Mouse (Mus musculus) liver, embryonic 14.5 days (tissue): ENCODE measurements around the gene Cbln1. TPM values are rescaled to one million over a fixed set of nuclear protein-coding genes. Genes with fewer than 3 reads are reported as not detected.

ENCODE experiments used
- ATAC-seq: fragments of 200-750 bp; cut with Nextera tagmentation; 2 replicates; pipeline ENCODE4 v1.8.0; 2017; ENCODE audit warnings: moderate number of reproducible peaks, mild to moderate bottlenecking, moderate library complexity; ENCODE audit not compliant: insufficient read depth
- DNase-seq, 3 experiments: peaks; one replicate each; pipeline ENCODE4 v3.0.0-alpha.2; 2012 to 2013; ENCODE audit warnings: low read depth in 3 of 3, low spot score in 3 of 3
- H3K27ac ChIP-seq: fragments of 300-500 bp; sonication (generic); 2 replicates; pipeline ENCODE4 v1.5.1; 2014; ENCODE audit warnings: moderate library complexity, mild to moderate bottlenecking, control low read depth, inconsistent platforms
- H3K27me3 ChIP-seq: fragments of 300-500 bp; sonication (generic); 2 replicates; pipeline ENCODE4 v1.6.1; 2014; ENCODE audit warnings: mild to moderate bottlenecking, low read length, moderate library complexity; ENCODE audit not compliant: control insufficient read depth, insufficient read depth
- H3K36me3 ChIP-seq: fragments of 300-500 bp; sonication (generic); replicated peaks from 2 replicates; pipeline ENCODE4 v1.6.1; 2014; ENCODE audit warnings: low read depth; ENCODE audit not compliant: control insufficient read depth, insufficient read depth
- H3K4me1 ChIP-seq, 2 experiments: fragments of 200-500 bp in 1 of 2; fragments of 300-500 bp in 1 of 2; sonication (generic) in 1 of 2; replicated peaks; 2 replicates each; pipeline ENCODE4 v1.6.1; 2012 to 2014; ENCODE audit warnings: antibody characterized with exemption in 1 of 2, inconsistent platforms in 1 of 2, low read length in 1 of 2; ENCODE audit not compliant: control insufficient read depth in 2 of 2, insufficient read depth in 2 of 2
- H3K4me2 ChIP-seq: fragments of 300-500 bp; sonication (generic); 2 replicates; pipeline ENCODE4 v1.6.1; 2014; ENCODE audit warnings: low read depth, mild to moderate bottlenecking, control low read depth, moderate library complexity
- H3K4me3 ChIP-seq, 2 experiments: fragments of 200-500 bp in 1 of 2; fragments of 300-500 bp in 1 of 2; sonication (generic) in 1 of 2; 2 replicates each; pipeline ENCODE4 v1.5.1; 2012 to 2014; ENCODE audit warnings: low read depth in 2 of 2, low read length in 2 of 2, mild to moderate bottlenecking in 2 of 2, control low read depth in 1 of 2, inconsistent platforms in 1 of 2, moderate library complexity in 1 of 2; ENCODE audit not compliant: insufficient read depth in 1 of 2
- H3K9ac ChIP-seq: fragments of 300-500 bp; sonication (generic); replicated peaks from 2 replicates; pipeline ENCODE4 v1.6.1; 2014; ENCODE audit warnings: mild to moderate bottlenecking, control low read depth, moderate library complexity
- H3K9me3 ChIP-seq: fragments of 300-500 bp; sonication (generic); 2 replicates; pipeline ENCODE4 v1.6.1; 2016; ENCODE audit warnings: low read length, mixed read lengths; ENCODE audit not compliant: control insufficient read depth
- CTCF ChIP-seq: IDR thresholded peaks from 2 replicates; pipeline ENCODE4 v1.5.1; 2016; ENCODE audit warnings: antibody characterized with exemption, low read depth, control low read depth
- EP300 ChIP-seq: IDR thresholded peaks from 2 replicates; pipeline ENCODE4 v1.6.1; 2016; ENCODE audit warnings: antibody characterized with exemption, low read depth
- WGBS: fragments of 180-500 bp; shearing (Covaris S2); extraction: QIAGEN DNeasy Blood & Tissue Kit; methylation state at CpG from one replicate; pipeline ENCODE4 v1.1.7; 2014; ENCODE audit not compliant: insufficient replicate concordance; 5-methylcytosine and 5-hydroxymethylcytosine counted together
- polyA plus RNA-seq, 2 experiments: library from polyadenylated mRNA; depleted of rRNA in 1 of 2; stranded (reverse) in 1 of 2; unstranded in 1 of 2; fragments of >200 nt; fragmentation: Nextera tagmentation in 1 of 2; extraction: Ambion mirVana in 1 of 2; gene quantifications; 2 replicates each; pipeline versions ENCODE4 v1.2.1 to v1.2.3; 2012 to 2014

Cbln1 gene
- polyA plus RNA-seq, 2 experiments: 0.02 TPM; not detected in 1

- Histone ChIP-seq H3K9ac (no peak overlapping the region), H3K36me3 (no peaks in the 10 kb centered on the region), H3K27ac (no peak overlapping the region), H3K4me2 (no peak overlapping the region), H3K4me3 (no peak overlapping the region), H3K4me1 (no peaks in the 10 kb centered on the region), H3K9me3 (no peaks in the 10 kb centered on the region), H3K27me3 (no peaks in the 10 kb centered on the region)
- ATAC-seq (no peak), DNase-seq (no peak)
- 50% methylated on average over 4 of the region's 4 CpGs for WGBS
- no peak for TF ChIP-seq CTCF
Observed at GRCm38 (mm10) chr8:87456949-87457348, 15.5 kb downstream of the Cbln1 start.

DNA sequence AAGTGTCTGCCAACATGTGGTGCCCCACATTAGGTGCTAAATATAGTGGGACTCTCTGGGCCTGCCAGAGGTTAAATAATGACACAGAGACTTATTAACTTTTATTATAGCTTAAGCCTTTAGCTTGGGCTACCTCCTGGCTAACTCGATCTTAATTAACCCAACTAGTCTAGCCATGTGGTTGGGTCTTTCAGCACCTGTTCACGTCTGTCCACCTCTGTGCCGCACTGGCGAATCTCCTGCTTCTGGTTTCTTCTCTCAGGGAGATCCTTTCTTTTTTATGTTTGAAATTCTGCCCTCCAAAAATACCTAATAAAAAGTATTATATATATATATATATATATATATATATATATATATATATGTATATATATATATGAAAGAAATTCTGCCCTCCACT is 19.6 kb downstream of the Cbln1 start:
- H3K4me1 ChIP-seq: no peaks in the 10 kb centered on the region
- no peaks in the 10 kb centered on the region for H3K27me3 ChIP-seq
- TF ChIP-seq EP300 (no peak), CTCF (no peak)
- H3K4me3 ChIP-seq: no peak overlapping the region
- no peaks in the 10 kb centered on the region for H3K9me3 ChIP-seq
- no peaks in the 10 kb centered on the region for H3K36me3 ChIP-seq
- H3K9ac ChIP-seq: no peak overlapping the region
- no peak overlapping the region for H3K27ac ChIP-seq
- H3K4me2 ChIP-seq: no peak overlapping the region
- WGBS: 67% methylated on average over 4 of the region's 4 CpGs
- ATAC-seq: no peak
- no peak for DNase-seq

GRCm38 (mm10) chr8:87451737-87452136 is 20.7 kb downstream of the Cbln1 start:
- no peak overlapping the region for H3K27ac ChIP-seq
- no peak overlapping the region for H3K9ac ChIP-seq
- no peaks in the 10 kb centered on the region for H3K9me3 ChIP-seq
- TF ChIP-seq EP300 (no peak), CTCF (no peak)
- H3K36me3 ChIP-seq: no peaks in the 10 kb centered on the region
- no peaks in the 10 kb centered on the region for H3K4me1 ChIP-seq
- H3K4me2 ChIP-seq: no peak overlapping the region
- H3K4me3 ChIP-seq: no peak overlapping the region
- no peak for DNase-seq
- 71% methylated on average over 2 of the region's 2 CpGs for WGBS
- H3K27me3 ChIP-seq: no peaks in the 10 kb centered on the region
- ATAC-seq: no peak

- TF ChIP-seq CTCF (no peak), EP300 (no peak)
- H3K4me2 ChIP-seq: no peak overlapping the region
- H3K9ac ChIP-seq: no peak overlapping the region
- WGBS: 56% methylated on average over 3 of the region's 3 CpGs
- no peak for DNase-seq
- H3K4me1 ChIP-seq: no peaks in the 10 kb centered on the region
- no peak overlapping the region for H3K4me3 ChIP-seq
- H3K9me3 ChIP-seq: no peaks in the 10 kb centered on the region
- no peaks in the 10 kb centered on the region for H3K36me3 ChIP-seq
- ATAC-seq: no peak
- H3K27ac ChIP-seq: no peak overlapping the region
- no peaks in the 10 kb centered on the region for H3K27me3 ChIP-seq
Observed at GRCm38 (mm10) chr8:87434592-87434991, 37.8 kb downstream of the Cbln1 start.

DNA sequence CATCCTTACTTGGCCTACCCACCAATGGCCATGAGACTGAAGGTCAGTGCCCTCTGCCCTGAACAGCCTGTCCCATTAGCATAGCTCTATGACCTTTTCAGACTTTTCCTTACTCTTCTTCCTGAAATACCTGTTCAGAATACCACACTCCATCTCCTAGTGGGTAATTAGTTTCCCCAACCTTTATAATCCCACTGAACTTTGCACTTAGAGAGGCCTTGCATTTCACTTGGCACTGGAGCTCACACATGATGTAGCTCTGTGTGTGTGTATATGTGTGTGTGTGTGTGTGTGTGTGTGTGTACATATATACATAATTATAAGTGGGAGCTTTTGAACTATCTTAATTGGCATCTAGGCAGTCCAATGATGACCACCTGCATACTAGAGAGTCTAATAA is 45.2 kb downstream of the Cbln1 start:
- no peak overlapping the region for H3K9ac ChIP-seq
- H3K4me3 ChIP-seq: no peak overlapping the region
- H3K36me3 ChIP-seq: no peaks in the 10 kb centered on the region
- no peak overlapping the region for H3K27ac ChIP-seq
- no peak for DNase-seq
- TF ChIP-seq EP300: no peak
- TF ChIP-seq CTCF: no peak
- H3K4me2 ChIP-seq: no peak overlapping the region
- ATAC-seq: no peak
- no peaks in the 10 kb centered on the region for H3K27me3 ChIP-seq
- no peaks in the 10 kb centered on the region for H3K4me1 ChIP-seq
- no peaks in the 10 kb centered on the region for H3K9me3 ChIP-seq

- Histone ChIP-seq H3K4me3 (no peak overlapping the region), H3K36me3 (no peaks in the 10 kb centered on the region), H3K27ac (no peak overlapping the region), H3K27me3 (no peaks in the 10 kb centered on the region), H3K4me1 (no peaks in the 10 kb centered on the region), H3K9ac (no peak overlapping the region), H3K9me3 (no peaks in the 10 kb centered on the region), H3K4me2 (no peak overlapping the region)
- no peak for ATAC-seq
- WGBS: 60% methylated on average over 5 of the region's 5 CpGs
- DNase-seq: no peak
- TF ChIP-seq CTCF: no peak
- TF ChIP-seq EP300: no peak
Observed at GRCm38 (mm10) chr8:87424706-87425105, 47.7 kb downstream of the Cbln1 start.
